Mouse (Mus musculus) gastrocnemius, postnatal 25 days (tissue): ENCODE measurements around the gene Ick. TPM values are rescaled to one million over a fixed set of nuclear protein-coding genes. Genes with fewer than 3 reads are reported as not detected.
A peak's percentile ranks its signal among the peaks of the same experiment; 100 is the strongest.
"Not testable (repeated sequence)": the region's sequence is repeated elsewhere in the genome, so short reads cannot be mapped to it uniquely, and the experiment has no call there.

Experiments used
- DNase-seq: peaks from one replicate; pipeline ENCODE4 v3.0.0; 2022
- long read RNA-seq, 2 experiments: library from polyadenylated mRNA; stranded (forward); transcript quantifications; one replicate each; pipeline ENCODE4 v2.0.0; 2021
- total RNA-seq, 2 experiments: library from RNA; stranded (reverse); gene quantifications; 1 replicate in 1 of 2; 2 replicates in 1 of 2; pipeline ENCODE4 v1.2.3; 2021

The Ick gene
- total RNA-seq = 1 to 10 TPM; 6.3 to 7.2 TPM
- long read RNA-seq, experiment 1, partial matches to known transcripts = 1 of 7 reads
- long read RNA-seq, experiment 1, other reads (novel, unspliced or antisense) = 6 of 7 reads
- long read RNA-seq, experiment 2, full-length matches to known transcripts = 3 of 9 reads
- long read RNA-seq, experiment 2, partial matches to known transcripts = 0 of 9 reads
- long read RNA-seq, experiment 2, other reads (novel, unspliced or antisense) = 6 of 9 reads

GRCm38 (mm10) chr9:78108796-78109239 lies at the start of gene Ick, which contains the start of gene Fbxo9:
Ick (plus strand) TSS chr9:78109192.
Fbxo9 (minus strand) TSS chr9:78109065.
- peak; percentile 88 for DNase-seq

- no peak for DNase-seq
Observed at GRCm38 (mm10) chr9:78059525-78060120, 49.4 kb upstream of the Ick start.

DNA sequence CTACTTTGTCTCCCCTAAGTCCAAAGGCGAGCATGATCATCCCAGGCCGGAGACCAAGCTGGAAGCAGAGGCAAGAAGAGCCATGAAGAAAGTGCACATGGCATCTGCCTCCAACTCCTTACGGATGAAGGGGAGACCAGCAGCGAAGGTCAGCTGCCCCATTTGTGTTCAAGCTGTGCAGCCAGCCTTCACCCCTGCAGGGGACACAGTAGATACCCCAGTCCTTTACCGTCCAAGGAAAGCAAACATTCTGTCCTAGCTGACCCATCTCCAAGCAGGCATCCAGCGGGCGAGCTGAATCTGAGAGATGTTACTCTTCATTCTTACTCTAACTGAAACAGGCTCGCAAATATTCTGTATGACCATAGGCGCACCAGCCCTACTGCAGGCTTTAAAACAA lies 46.6 kb upstream of the Ick start:
- DNase-seq = no peak

DNA sequence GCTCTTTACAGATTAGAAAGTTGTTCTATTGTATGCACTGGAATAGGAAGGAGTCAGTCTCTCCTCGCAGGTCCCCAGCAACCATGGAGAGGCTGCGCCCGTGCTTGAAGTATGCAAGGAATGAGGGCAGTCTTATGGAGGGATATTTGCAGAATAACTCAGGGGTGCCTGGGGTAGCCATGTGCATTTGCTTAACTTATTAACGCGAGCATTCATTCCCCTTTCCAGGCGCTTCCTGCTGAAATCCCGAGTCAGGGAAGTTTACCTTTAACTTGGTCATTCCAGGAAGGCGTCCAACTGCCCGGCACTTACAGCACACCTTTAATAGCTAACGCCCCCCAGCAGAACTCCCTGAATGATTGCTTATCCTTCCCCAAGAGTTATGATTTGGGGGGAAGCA lies 44.9 kb upstream of the Ick start:
- no peak for DNase-seq

GRCm38 (mm10) chr9:78070496-78070895 lies 38.5 kb upstream of the Ick start:
- DNase-seq = no peak

- DNase-seq = no peak
Observed at GRCm38 (mm10) chr9:78071626-78072025, 37.4 kb upstream of the Ick start.

- not testable (repeated sequence) for DNase-seq
Observed at GRCm38 (mm10) chr9:78073291-78073690, 35.7 kb upstream of the Ick start.

DNA sequence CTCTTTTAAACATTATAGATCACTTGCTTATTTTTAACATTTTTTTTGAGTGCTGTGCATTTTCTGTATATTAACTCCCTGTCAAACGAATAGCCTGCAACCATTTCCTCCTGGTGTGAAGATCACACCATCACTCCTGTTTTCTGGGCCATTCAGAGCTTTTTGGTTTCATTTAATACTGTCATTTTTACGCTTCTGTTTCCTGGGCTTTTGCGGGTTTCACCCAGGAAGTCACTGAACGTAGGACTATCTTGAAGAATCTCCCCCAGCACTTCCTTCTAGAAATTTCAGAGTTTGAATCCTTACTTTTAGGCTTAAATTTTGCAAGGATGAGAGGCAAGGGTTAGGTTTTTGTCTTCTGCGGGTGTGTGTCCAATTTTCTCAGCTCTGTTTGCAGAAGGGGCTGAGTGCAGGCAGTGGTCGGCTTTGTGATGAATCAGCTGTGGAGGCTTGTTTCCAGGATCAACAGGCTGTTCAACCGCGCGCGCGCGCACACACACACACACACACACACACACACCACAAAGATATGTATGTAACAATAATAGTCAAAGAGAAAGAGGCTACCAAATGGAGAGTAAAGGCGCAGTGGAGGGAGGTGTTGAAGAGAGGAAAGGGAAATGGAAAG lies 35.2 kb upstream of the Ick start:
- DNase-seq = no peak

- DNase-seq = no peak
Observed at GRCm38 (mm10) chr9:78075256-78075655, 33.7 kb upstream of the Ick start.

- DNase-seq = no peak
Observed at GRCm38 (mm10) chr9:78078240-78078639, 30.8 kb upstream of the Ick start.

GRCm38 (mm10) chr9:78081835-78082234 lies 27.2 kb upstream of the Ick start:
- no peak for DNase-seq

DNA sequence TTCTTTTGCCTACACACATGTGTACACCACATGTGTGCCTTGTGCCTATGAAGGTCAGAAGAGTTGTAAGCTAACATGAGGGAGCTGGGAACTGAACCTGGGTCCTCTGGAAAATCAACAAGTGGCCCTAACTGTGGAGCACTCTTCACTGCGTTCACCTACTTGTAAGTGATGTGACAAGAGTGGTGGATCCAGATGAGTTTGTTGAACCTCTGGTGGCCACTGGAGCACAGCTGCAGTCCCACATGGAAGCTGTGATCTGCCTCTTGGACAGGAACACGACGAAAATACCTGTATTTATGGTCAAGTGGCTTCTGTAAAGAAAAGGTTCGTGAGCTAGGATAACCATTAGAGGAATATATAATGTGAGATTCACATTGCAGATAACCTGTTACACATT lies 24.7 kb upstream of the Ick start:
- DNase-seq = no peak

GRCm38 (mm10) chr9:78085722-78086287 lies 23.2 kb upstream of the Ick start:
- DNase-seq = no peak

GRCm38 (mm10) chr9:78087751-78088150 lies 21.2 kb upstream of the Ick start:
- no peak for DNase-seq

- DNase-seq = no peak
Observed at GRCm38 (mm10) chr9:78088521-78088920, 20.5 kb upstream of the Ick start.

DNA sequence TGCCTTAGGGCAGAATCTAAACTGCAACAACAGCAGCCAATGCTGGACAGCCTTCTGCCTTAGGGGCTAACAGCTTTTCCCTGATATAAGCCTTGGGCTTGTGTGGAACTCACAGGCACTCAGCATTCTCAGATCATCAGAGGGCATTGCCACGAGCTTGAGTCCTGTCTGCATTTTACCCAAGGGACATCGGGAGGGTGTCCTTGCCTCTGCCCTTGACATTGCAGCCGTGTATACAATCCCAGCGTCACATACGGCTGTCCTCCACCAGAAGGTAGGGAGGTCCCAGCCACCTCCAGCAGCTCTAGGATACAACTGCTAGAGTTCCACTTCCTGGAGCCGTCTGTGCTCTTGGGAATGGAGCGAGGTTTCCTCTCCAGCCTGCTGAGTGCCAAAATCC lies 20.0 kb upstream of the Ick start:
- DNase-seq = no peak

DNA sequence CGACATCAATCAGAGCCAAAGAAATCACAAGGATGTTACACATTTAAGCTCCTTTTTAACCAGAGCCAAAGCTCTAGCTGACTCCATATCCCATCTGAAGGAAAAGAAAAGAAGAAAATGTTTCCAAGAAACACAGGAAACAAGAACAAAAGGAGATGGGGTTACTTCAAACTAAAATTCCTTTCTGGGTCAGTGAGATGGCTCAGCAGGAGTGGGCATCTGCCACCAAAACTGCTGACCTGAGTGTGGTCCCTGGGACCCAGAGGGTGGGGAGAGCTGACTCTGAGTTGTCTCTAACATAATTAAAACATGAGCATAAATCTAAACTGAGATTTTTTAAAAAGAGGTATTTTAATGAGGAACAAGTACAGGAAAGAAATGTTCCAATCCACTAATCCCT lies 19.1 kb upstream of the Ick start:
- DNase-seq = no peak

GRCm38 (mm10) chr9:78090596-78090995 lies 18.4 kb upstream of the Ick start:
- DNase-seq = no peak

DNA sequence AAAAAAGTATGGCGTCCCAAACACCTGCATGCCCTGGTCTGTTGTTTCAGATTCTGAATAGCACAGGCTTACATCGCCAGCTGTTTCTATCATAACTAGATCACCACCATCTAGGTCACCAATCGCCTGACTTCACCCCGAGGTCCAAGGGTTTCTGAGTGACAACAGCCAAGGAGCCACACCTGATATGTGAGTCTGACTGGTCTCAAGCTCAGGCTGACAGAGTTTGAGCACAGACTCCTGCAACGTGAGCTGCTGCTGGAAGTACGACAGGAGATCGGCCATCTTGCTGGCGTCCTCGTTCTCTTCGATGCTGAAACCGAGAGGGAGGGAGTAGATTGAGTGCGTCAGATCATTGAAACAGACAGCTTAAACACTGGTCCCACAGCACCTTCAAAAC lies 13.3 kb upstream of the Ick start:
- DNase-seq = peak; percentile 40

DNA sequence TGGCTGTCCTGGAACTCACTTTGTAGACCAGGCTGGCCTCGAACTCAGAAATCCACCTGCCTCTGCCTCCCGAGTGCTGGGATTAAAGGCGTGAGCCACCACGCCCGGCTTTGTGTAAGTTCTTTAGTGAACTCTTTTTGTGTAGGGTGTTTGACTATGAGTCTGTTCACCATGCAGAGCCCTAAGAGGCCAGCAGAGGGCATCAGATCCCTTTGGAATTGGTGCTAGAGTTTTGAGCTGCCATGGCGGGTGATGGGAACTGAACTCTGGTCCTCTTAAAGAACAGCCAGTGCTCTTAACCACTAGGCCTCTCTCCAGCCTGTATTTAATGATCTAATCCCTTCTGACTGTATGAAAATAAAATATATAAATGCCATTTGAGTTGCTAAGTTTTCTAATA lies 12.6 kb upstream of the Ick start:
- no peak for DNase-seq

DNA sequence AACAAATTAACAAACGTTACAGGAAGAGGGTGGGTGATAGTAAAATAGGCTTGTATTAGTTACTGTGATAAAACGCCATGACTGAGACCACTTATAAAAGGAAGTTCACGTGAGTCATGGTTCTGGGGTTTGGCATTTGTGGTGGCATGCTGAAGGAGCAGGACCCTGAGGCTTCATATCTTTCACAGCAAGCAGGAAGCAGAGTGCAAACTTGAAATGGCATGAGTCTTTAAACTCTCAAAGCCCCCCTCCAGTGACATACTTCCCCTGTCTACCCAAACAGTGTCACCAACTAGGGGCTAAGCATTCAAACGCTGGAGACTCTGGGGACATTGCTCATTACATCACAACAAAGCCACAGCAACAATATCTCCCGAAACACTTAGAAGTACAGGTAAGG lies 8.0 kb upstream of the Ick start:
- DNase-seq = no peak

GRCm38 (mm10) chr9:78101431-78101830 lies 7.6 kb upstream of the Ick start:
- no peak for DNase-seq

- no peak for DNase-seq
Observed at GRCm38 (mm10) chr9:78103965-78104560, 4.9 kb upstream of the Ick start.
